Mouse (Mus musculus): ENCODE results near the gene Cmc4.

- TF ChIP-seq CTCF (IDR thresholded peaks at IDR 0.05; ENCODE audit: control insufficient read depth, insufficient read depth, insufficient replicate concordance, low read depth, low read length) (no peak), POLR2A (IDR thresholded peaks at IDR 0.05; ENCODE audit: control insufficient read depth, low read depth, low read length) (no peak)
Measured at GRCm38 (mm10) chrX:75409711-75410110, 6.7 kb downstream of the Cmc4 start.
